Mouse (Mus musculus) ovary, postnatal 10 days (tissue): ENCODE measurements around the gene Tm9sf1.

ENCODE experiments used
- DNase-seq: peaks from one replicate; pipeline ENCODE4 v3.0.0; 2022; ENCODE audit warnings: low spot score

Gene Tm9sf1

DNA sequence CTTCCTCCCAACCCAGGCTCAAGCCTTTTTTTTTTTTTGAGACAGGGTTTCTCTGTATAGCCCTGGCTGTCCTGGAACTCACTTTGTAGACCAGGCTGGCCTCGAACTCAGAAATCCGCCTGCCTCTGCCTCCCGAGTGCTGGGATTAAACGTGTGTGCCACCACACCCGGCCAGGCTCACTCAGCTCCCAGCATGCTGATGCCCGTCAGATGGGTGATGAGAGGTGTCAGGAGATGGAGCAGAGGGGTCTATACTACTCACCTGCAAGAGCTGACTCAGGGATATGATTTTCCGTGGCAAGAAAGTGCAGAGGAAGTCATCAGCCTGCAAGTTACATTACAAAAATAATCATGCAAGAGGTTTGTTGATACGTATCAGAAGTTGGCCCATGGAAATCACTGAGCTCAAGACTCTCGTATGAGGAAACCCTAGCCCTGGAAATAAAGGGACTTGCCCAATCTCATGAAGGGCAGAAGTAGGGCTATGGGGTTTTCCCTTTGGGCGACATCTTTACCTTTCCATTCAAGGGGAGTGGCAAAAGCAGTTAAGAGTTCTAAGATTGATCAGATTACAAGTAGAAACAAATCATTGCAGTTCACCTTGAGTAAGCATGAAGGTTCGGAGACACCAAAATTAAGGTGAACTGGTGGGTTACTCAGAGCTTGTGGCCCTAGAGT is 53.7 kb downstream of the Tm9sf1 start:
- no peak for DNase-seq

DNA sequence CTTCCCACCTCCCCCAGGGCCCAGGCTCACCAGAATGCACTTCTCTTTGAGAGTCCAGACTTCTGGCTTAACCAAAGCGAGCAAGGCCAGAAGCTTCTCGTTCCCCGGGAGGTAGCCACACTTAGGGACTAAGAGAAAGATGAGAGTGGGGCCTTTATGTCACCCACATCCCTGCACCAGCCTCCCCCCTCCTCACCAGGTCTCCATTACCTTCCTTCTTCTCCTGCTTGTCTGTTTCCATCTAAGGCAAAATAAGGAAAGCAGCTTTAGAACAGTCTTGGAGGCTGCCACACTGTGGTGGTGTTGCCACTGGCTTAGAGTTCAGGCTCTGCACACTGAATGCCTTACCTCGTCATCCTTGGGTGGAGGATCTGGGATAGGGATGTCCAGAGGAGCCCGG is 54.3 kb downstream of the Tm9sf1 start:
- no peak for DNase-seq

DNA sequence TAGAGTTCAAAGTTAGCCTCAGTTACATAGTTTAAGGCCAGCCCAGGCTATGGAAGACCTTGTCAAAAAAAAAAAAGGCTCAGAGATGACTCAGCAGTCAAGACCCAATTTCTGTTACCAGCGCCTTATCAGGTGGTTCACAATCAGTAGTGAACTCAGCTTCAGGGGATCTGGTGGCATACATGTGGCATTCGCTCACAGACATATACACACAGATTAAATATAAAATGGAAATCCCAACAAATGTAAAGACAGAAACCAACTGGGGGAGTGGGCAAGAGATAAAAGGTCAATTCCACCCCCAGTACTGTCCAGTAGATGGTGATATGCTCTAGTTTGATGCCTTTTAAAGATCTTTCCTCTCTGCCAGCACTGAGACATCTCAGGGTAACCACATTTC is 57.5 kb downstream of the Tm9sf1 start:
- no peak for DNase-seq
